Comparison of ENCODE assay signal across 9 mouse cellular contexts in the genomic region with DNA sequence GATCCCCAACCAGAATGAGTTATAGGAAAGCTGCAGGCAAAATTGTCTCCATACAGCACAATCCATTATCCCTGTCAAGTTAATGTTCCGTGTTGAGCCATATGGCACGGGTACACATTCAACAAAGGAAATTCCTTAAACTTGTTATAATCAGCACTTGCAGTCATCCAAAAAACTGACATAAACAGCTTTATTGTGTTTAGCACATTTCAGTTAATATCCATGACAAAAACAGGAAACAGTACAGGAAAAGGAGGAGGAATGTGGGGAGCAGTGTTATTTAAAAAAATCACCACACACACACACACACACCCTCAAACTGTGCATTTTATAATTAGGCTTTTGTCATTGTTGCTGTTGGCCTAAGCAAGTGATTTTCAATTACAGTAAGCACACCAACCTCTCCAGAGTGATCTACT.
A peak's percentile ranks its signal among the peaks of the same experiment; 100 is the strongest.
DNase-seq lines count a peak whose midpoint lies in the region; ATAC-seq and TF ChIP-seq lines count a peak whose summit lies in the region.
"Had no signal": no experiment of that assay in that cellular context is flagged by ENCODE, and none has a peak within 500 bp of the region (broad histone marks: within the 10 kb centered on the region; RNA-seq: fewer than 3 reads in every experiment).

No protein-coding gene starts in this region.

- intact Hi-C loops in heart, postnatal 14 days (cut with DNase I), result no loop called here

- no peak for TF ChIP-seq CTCF in heart, postnatal 0 days (IDR thresholded peaks at IDR 0.05; ENCODE audit: low read depth)

- 0 out of 2 replicates have a peak, but pooled peaks have one; percentile 24 for ATAC-seq in heart, postnatal 0 days (ENCODE audit: insufficient read depth, low read depth)
- peak; percentile 49; the same call in 1 of the 2 replicates for ATAC-seq in forebrain, embryonic 12.5 days (ENCODE audit: low FRiP score)

- no peaks in the 10 kb centered on the region for H3K9me3 ChIP-seq in heart, postnatal 0 days (replicated peaks; ENCODE audit: control insufficient read depth, low read length)
- H3K9me3 ChIP-seq in forebrain, embryonic 12.5 days, result no peaks in the 10 kb centered on the region
- H3K9me3 ChIP-seq: liver, embryonic 15.5 days had no signal

- H3K27me3 ChIP-seq in heart, postnatal 0 days (ENCODE audit: control insufficient read depth, insufficient read depth, low read length), result no peaks in the 10 kb centered on the region
- no peaks in the 10 kb centered on the region for H3K27me3 ChIP-seq in forebrain, embryonic 12.5 days
- H3K27me3 ChIP-seq: liver, embryonic 15.5 days had no signal

- H3K4me1 ChIP-seq in heart, postnatal 0 days (ENCODE audit: control insufficient read depth, insufficient read depth), result peaks cover 27% of the 10 kb centered on the region
- peaks cover 31% of the 10 kb centered on the region for H3K4me1 ChIP-seq in forebrain, embryonic 12.5 days

- no peak overlapping the region for H3K4me2 ChIP-seq in heart, postnatal 0 days (ENCODE audit: low read depth, low read length)
- H3K4me2 ChIP-seq in forebrain, embryonic 12.5 days, result no peak overlapping the region
- H3K4me2 ChIP-seq: liver, embryonic 15.5 days had no signal

- DNase-seq in heart, postnatal 0 days (ENCODE audit: low spot score), result peak; percentile 33
- no peak for DNase-seq in heart, postnatal 14 days
- peak; percentile 80 for DNase-seq in brain, adult 2 months (ENCODE audit: low read depth, low spot score)
- peak; percentile 83 for DNase-seq in mesoderm, embryonic 11.5 days (ENCODE audit: low read depth, low spot score)
- DNase-seq in layer of hippocampus, adult 9-11 months, result no peak
- no peak for DNase-seq in right cerebral cortex, adult 18-20 months
- no peak for DNase-seq in B cell, adult 2 months

- H3K4me3 ChIP-seq in heart, postnatal 0 days (ENCODE audit: low read depth, low read length), result no peak overlapping the region
- H3K4me3 ChIP-seq in forebrain, embryonic 12.5 days (replicated peaks), result no peak overlapping the region
- H3K4me3 ChIP-seq: liver, embryonic 15.5 days had no signal

- 39% methylated on average over 2 of the region's 2 CpGs for WGBS in heart, postnatal 0 days
- WGBS in forebrain, embryonic 12.5 days, result 9% methylated on average over 2 of the region's 2 CpGs

- TF ChIP-seq EP300 in heart, postnatal 0 days (IDR thresholded peaks at IDR 0.05; ENCODE audit: low read depth), result peak; percentile 75

- H3K36me3 ChIP-seq in heart, postnatal 0 days (replicated peaks; ENCODE audit: control insufficient read depth, insufficient read depth, low read length), result no peaks in the 10 kb centered on the region
- no peaks in the 10 kb centered on the region for H3K36me3 ChIP-seq in forebrain, embryonic 12.5 days (replicated peaks)

- peak overlapping the region; percentile 23 for H3K27ac ChIP-seq in heart, postnatal 0 days (ENCODE audit: low read depth)
- peak overlapping the region; percentile 65 for H3K27ac ChIP-seq in forebrain, embryonic 12.5 days
- H3K27ac ChIP-seq: liver, embryonic 15.5 days had no signal

- H3K9ac ChIP-seq in heart, postnatal 0 days (replicated peaks; ENCODE audit: low read depth, low read length), result no peak overlapping the region
- H3K9ac ChIP-seq in forebrain, embryonic 12.5 days, result no peak overlapping the region
- H3K9ac ChIP-seq: liver, embryonic 15.5 days had no signal

Comparison
In these comparisons a context has a peak if more than half of its experiments do, and no peak if none do; other contexts are left out.
1. DNase-seq: peak in heart, postnatal 0 days (single experiment), brain, adult 2 months (single experiment) and mesoderm, embryonic 11.5 days (single experiment); none in heart, postnatal 14 days (0 of 2), layer of hippocampus, adult 9-11 months (single experiment), right cerebral cortex, adult 18-20 months (single experiment) and B cell, adult 2 months (0 of 2).